Mouse (Mus musculus): ENCODE results near the gene Foxp1. TPM values are rescaled to one million over a fixed set of nuclear protein-coding genes. Genes with fewer than 3 reads are reported as not detected.

The Foxp1 gene
- polyA plus RNA-seq, 1 experiment from 2014 or later = 121 TPM

GRCm38 (mm10) chr6:99120776-99121766, 401.4 kb downstream of the Foxp1 start:
- no peak for TF ChIP-seq EP300 (IDR thresholded peaks at IDR 0.05)
- no peak for TF ChIP-seq CTCF (IDR thresholded peaks at IDR 0.05)
- H3K27me3 ChIP-seq (replicated peaks; ENCODE audit: insufficient read depth, low read length) = no peaks in the 10 kb centered on the region
- H3K9me3 ChIP-seq (ENCODE audit: low read length) = no peaks in the 10 kb centered on the region
- no peak overlapping the region for H3K27ac ChIP-seq (ENCODE audit: low read length)
- no peak overlapping the region for H3K9ac ChIP-seq (replicated peaks; ENCODE audit: low read depth)
- H3K4me2 ChIP-seq (replicated peaks; ENCODE audit: low read depth, low read length) = no peak overlapping the region
- H3K4me1 ChIP-seq (ENCODE audit: insufficient read depth, low read depth, low read length) = no peaks in the 10 kb centered on the region
- DNase-seq (ENCODE audit: low spot score) = peak; percentile 45
- no peak overlapping the region for H3K4me3 ChIP-seq (ENCODE audit: low read depth, low read length)
- H3K36me3 ChIP-seq (ENCODE audit: insufficient read depth, low read length) = no peaks in the 10 kb centered on the region
- ATAC-seq = peak; percentile 38; the same call in 1 of the 2 replicates
- WGBS = 84% methylated on average over 8 of the region's 8 CpGs

- Histone ChIP-seq H3K4me3 (ENCODE audit: low read depth, low read length) (no peak overlapping the region), H3K9ac (replicated peaks; ENCODE audit: low read depth) (no peak overlapping the region), H3K4me1 (ENCODE audit: insufficient read depth, low read depth, low read length) (no peaks in the 10 kb centered on the region), H3K27ac (ENCODE audit: low read length) (no peak overlapping the region), H3K27me3 (replicated peaks; ENCODE audit: insufficient read depth, low read length) (no peaks in the 10 kb centered on the region), H3K4me2 (replicated peaks; ENCODE audit: low read depth, low read length) (no peak overlapping the region), H3K9me3 (ENCODE audit: low read length) (no peaks in the 10 kb centered on the region), H3K36me3 (ENCODE audit: insufficient read depth, low read length) (no peaks in the 10 kb centered on the region)
- DNase-seq (ENCODE audit: low spot score) = no peak
- ATAC-seq = no peak
- 32% methylated on average over 4 of the region's 4 CpGs for WGBS
- TF ChIP-seq CTCF (IDR thresholded peaks at IDR 0.05) = no peak
- no peak for TF ChIP-seq EP300 (IDR thresholded peaks at IDR 0.05)
These were observed 404.0 kb downstream of the Foxp1 start for GRCm38 (mm10) chr6:99118534-99118933.

- no peaks in the 10 kb centered on the region for H3K9me3 ChIP-seq (ENCODE audit: low read length)
- TF ChIP-seq CTCF (IDR thresholded peaks at IDR 0.05) (no peak), EP300 (IDR thresholded peaks at IDR 0.05) (no peak)
- WGBS = 79% methylated on average over 1 of the region's 1 CpGs
- no peaks in the 10 kb centered on the region for H3K27me3 ChIP-seq (replicated peaks; ENCODE audit: insufficient read depth, low read length)
- H3K9ac ChIP-seq (replicated peaks; ENCODE audit: low read depth) = no peak overlapping the region
- DNase-seq (ENCODE audit: low spot score) (no peak), ATAC-seq (no peak)
- H3K27ac ChIP-seq (ENCODE audit: low read length) = no peak overlapping the region
- no peaks in the 10 kb centered on the region for H3K36me3 ChIP-seq (ENCODE audit: insufficient read depth, low read length)
- no peaks in the 10 kb centered on the region for H3K4me1 ChIP-seq (ENCODE audit: insufficient read depth, low read depth, low read length)
- H3K4me2 ChIP-seq (replicated peaks; ENCODE audit: low read depth, low read length) = no peak overlapping the region
- H3K4me3 ChIP-seq (ENCODE audit: low read depth, low read length) = no peak overlapping the region
These were observed 405.1 kb downstream of the Foxp1 start for GRCm38 (mm10) chr6:99117411-99117810.

GRCm38 (mm10) chr6:99111856-99112255, 410.7 kb downstream of the Foxp1 start:
- no peaks in the 10 kb centered on the region for H3K27me3 ChIP-seq (replicated peaks; ENCODE audit: insufficient read depth, low read length)
- TF ChIP-seq CTCF (IDR thresholded peaks at IDR 0.05) (no peak), EP300 (IDR thresholded peaks at IDR 0.05) (no peak)
- no peak overlapping the region for H3K4me2 ChIP-seq (replicated peaks; ENCODE audit: low read depth, low read length)
- no peaks in the 10 kb centered on the region for H3K9me3 ChIP-seq (ENCODE audit: low read length)
- no peak overlapping the region for H3K4me3 ChIP-seq (ENCODE audit: low read depth, low read length)
- no peaks in the 10 kb centered on the region for H3K4me1 ChIP-seq (ENCODE audit: insufficient read depth, low read depth, low read length)
- no peak overlapping the region for H3K27ac ChIP-seq (ENCODE audit: low read length)
- ATAC-seq = no peak
- WGBS = 61% methylated on average over 4 of the region's 4 CpGs
- H3K36me3 ChIP-seq (ENCODE audit: insufficient read depth, low read length) = no peaks in the 10 kb centered on the region
- no peak overlapping the region for H3K9ac ChIP-seq (replicated peaks; ENCODE audit: low read depth)
- no peak for DNase-seq (ENCODE audit: low spot score)

- H3K4me1 ChIP-seq (ENCODE audit: insufficient read depth, low read depth, low read length) = no peaks in the 10 kb centered on the region
- H3K9me3 ChIP-seq (ENCODE audit: low read length) = no peaks in the 10 kb centered on the region
- no peak overlapping the region for H3K27ac ChIP-seq (ENCODE audit: low read length)
- H3K27me3 ChIP-seq (replicated peaks; ENCODE audit: insufficient read depth, low read length) = no peaks in the 10 kb centered on the region
- 72% methylated on average over 4 of the region's 4 CpGs for WGBS
- ATAC-seq (no peak), DNase-seq (ENCODE audit: low spot score) (no peak)
- no peak overlapping the region for H3K4me3 ChIP-seq (ENCODE audit: low read depth, low read length)
- no peak for TF ChIP-seq CTCF (IDR thresholded peaks at IDR 0.05)
- TF ChIP-seq EP300 (IDR thresholded peaks at IDR 0.05) = no peak
- H3K9ac ChIP-seq (replicated peaks; ENCODE audit: low read depth) = no peak overlapping the region
- no peaks in the 10 kb centered on the region for H3K36me3 ChIP-seq (ENCODE audit: insufficient read depth, low read length)
- H3K4me2 ChIP-seq (replicated peaks; ENCODE audit: low read depth, low read length) = no peak overlapping the region
These were observed 414.1 kb downstream of the Foxp1 start for GRCm38 (mm10) chr6:99108417-99108816.

GRCm38 (mm10) chr6:99107674-99108073, 414.8 kb downstream of the Foxp1 start:
- no peaks in the 10 kb centered on the region for H3K9me3 ChIP-seq (ENCODE audit: low read length)
- 74% methylated on average over 6 of the region's 6 CpGs for WGBS
- H3K9ac ChIP-seq (replicated peaks; ENCODE audit: low read depth) = no peak overlapping the region
- no peak overlapping the region for H3K4me2 ChIP-seq (replicated peaks; ENCODE audit: low read depth, low read length)
- no peaks in the 10 kb centered on the region for H3K27me3 ChIP-seq (replicated peaks; ENCODE audit: insufficient read depth, low read length)
- no peak for TF ChIP-seq EP300 (IDR thresholded peaks at IDR 0.05)
- no peak for TF ChIP-seq CTCF (IDR thresholded peaks at IDR 0.05)
- no peak for ATAC-seq
- H3K4me1 ChIP-seq (ENCODE audit: insufficient read depth, low read depth, low read length) = no peaks in the 10 kb centered on the region
- DNase-seq (ENCODE audit: low spot score) = no peak
- no peak overlapping the region for H3K27ac ChIP-seq (ENCODE audit: low read length)
- H3K36me3 ChIP-seq (ENCODE audit: insufficient read depth, low read length) = no peaks in the 10 kb centered on the region
- no peak overlapping the region for H3K4me3 ChIP-seq (ENCODE audit: low read depth, low read length)
